In the genomic region with DNA sequence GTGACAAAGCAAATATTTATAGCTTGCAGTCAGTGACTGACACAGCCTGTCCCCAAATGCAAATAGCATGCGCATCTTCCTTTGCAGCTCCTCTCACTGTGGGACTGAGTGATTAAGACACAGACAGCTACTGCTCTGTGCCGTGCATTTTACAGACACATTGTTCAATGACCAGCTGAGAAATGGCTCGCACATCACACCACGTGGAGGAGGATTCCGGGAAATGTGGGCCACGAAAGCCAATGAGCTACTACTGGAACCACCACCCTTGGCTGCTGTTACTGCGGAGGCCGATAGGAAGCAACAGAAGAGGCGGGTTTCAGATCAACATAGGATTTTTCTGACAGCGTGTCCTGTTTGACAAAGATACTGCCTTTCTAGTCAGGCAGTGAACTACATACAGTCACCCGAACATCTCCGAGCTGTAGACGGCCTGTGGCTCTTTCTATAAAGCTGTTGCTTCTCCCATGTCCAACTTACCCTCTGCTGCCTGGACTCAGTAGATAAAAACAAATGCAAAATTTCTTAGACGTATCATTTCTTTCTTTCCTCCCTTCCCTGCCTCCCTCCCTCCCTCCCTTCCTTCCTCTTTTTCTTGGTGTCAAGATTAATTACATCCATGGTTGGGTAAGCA, we compare ENCODE assay signal across 8 mouse cellular contexts. TPM values are rescaled to one million over a fixed set of nuclear protein-coding genes. Genes with fewer than 3 reads are reported as not detected.
DNase-seq lines count a peak whose midpoint lies in the region; ATAC-seq and TF ChIP-seq lines count a peak whose summit lies in the region.

No protein-coding gene starts in this region.

- no peak for TF ChIP-seq EP300 in lung, postnatal 0 days (IDR thresholded peaks at IDR 0.05)

- no peaks in the 10 kb centered on the region for H3K9me3 ChIP-seq in lung, postnatal 0 days (ENCODE audit: low read length)

- no peaks in the 10 kb centered on the region for H3K36me3 ChIP-seq in kidney, adult 2 months (ENCODE audit: control insufficient read depth, insufficient read depth, low read length)
- H3K36me3 ChIP-seq in lung, postnatal 0 days (ENCODE audit: insufficient read depth, low read length): no peaks in the 10 kb centered on the region

- peak; percentile 41 for DNase-seq in kidney, adult 2 months
- DNase-seq in kidney, adult 11 months: no peak
- DNase-seq in frontal cortex, adult 2 months (ENCODE audit: extremely low spot score in 1 of 2, low spot score in 1 of 2): peak; percentile 29 to 74
- peak; percentile 57 for DNase-seq in layer of hippocampus, adult 11-12 months (ENCODE audit: low spot score)
- DNase-seq in lung, postnatal 0 days (ENCODE audit: low spot score): peak; percentile 41
- peak; percentile 70 to 78 for DNase-seq in spleen, postnatal 4 days (ENCODE audit: low spot score in 2 of 2)
- DNase-seq in gastrocnemius, postnatal 10 days: no peak
- DNase-seq in adrenal gland, postnatal 14 days: no peak

- no peak for TF ChIP-seq POLR2A in kidney, adult 2 months (IDR thresholded peaks at IDR 0.05; ENCODE audit: low read depth, low read length)

- peaks cover 16% of the 10 kb centered on the region for H3K4me1 ChIP-seq in kidney, adult 2 months (ENCODE audit: control insufficient read depth, insufficient read depth, low read length)
- H3K4me1 ChIP-seq in lung, postnatal 0 days (ENCODE audit: insufficient read depth, low read depth, low read length): no peaks in the 10 kb centered on the region

- no peak for TF ChIP-seq CTCF in kidney, adult 2 months (conservative IDR thresholded peaks at IDR 0.05; ENCODE audit: insufficient read depth, insufficient read length, low read depth, low read length)
- TF ChIP-seq CTCF in lung, postnatal 0 days (IDR thresholded peaks at IDR 0.05): no peak; the same call in 1 of the 2 replicates

- peak; percentile 43 for ATAC-seq in lung, postnatal 0 days

- no peak overlapping the region for H3K4me2 ChIP-seq in lung, postnatal 0 days (replicated peaks; ENCODE audit: low read depth, low read length)

- no peak overlapping the region for H3K27ac ChIP-seq in kidney, adult 2 months (ENCODE audit: insufficient read depth, low read depth, low read length)
- H3K27ac ChIP-seq in lung, postnatal 0 days (ENCODE audit: low read length): no peak overlapping the region

- H3K9ac ChIP-seq in lung, postnatal 0 days (replicated peaks; ENCODE audit: low read depth): no peak overlapping the region

- 63% methylated on average over 14 of the region's 14 CpGs for WGBS in kidney, adult 2 months
- 49% methylated on average over 14 of the region's 14 CpGs for WGBS in lung, postnatal 0 days

- no peak overlapping the region for H3K4me3 ChIP-seq in kidney, adult 2 months (ENCODE audit: insufficient read depth, low read depth, low read length)
- no peak overlapping the region for H3K4me3 ChIP-seq in lung, postnatal 0 days (ENCODE audit: low read depth, low read length)

- no peaks in the 10 kb centered on the region for H3K27me3 ChIP-seq in kidney, adult 2 months (replicated peaks; ENCODE audit: control insufficient read depth, insufficient read depth, low read length)
- H3K27me3 ChIP-seq in lung, postnatal 0 days (replicated peaks; ENCODE audit: insufficient read depth, low read length): no peaks in the 10 kb centered on the region

RNA-seq across cellular contexts. Expression of gene Katnal1, which starts 31.9 kb away (rescaled TPM):
- polyA plus RNA-seq in kidney, adult 2 months (2012; rRNA removed): 6.6 and 7.5 TPM in 2 replicates
- polyA plus RNA-seq in frontal cortex, adult 2 months (2012; rRNA removed): 38.1 and 38.2 TPM in 2 replicates
- 4.3 and 5.0 TPM in 2 replicates for polyA plus RNA-seq in lung, postnatal 0 days (2015; fragmentation: Nextera tagmentation; extraction: Ambion mirVana)
- 1 to 10 TPM; 5.5 to 6.9 TPM for total RNA-seq in gastrocnemius, postnatal 10 days (2021)
- 7.2 and 7.6 TPM in 2 replicates for total RNA-seq in adrenal gland, postnatal 14 days (2021)

Comparison
In these comparisons a context has a peak if more than half of its experiments do, and no peak if none do; other contexts are left out.
1. DNase-seq: peak in kidney, adult 2 months (single experiment), frontal cortex, adult 2 months (2 of 2), layer of hippocampus, adult 11-12 months (single experiment), lung, postnatal 0 days (single experiment) and spleen, postnatal 4 days (2 of 2); none in kidney, adult 11 months (single experiment), gastrocnemius, postnatal 10 days (single experiment) and adrenal gland, postnatal 14 days (single experiment).